Mouse (Mus musculus) ovary, postnatal 36 days (tissue): ENCODE data around the gene Atp8a2.

ENCODE experiments used
- DNase-seq: peaks from one replicate; pipeline ENCODE4 v3.0.0; 2022; ENCODE audit warnings: low spot score, mixed read lengths

The Atp8a2 gene

GRCm38 (mm10) chr14:60152373-60152772, 44.6 kb downstream of the Atp8a2 start:
- DNase-seq, result no peak

- DNase-seq, result no peak
Measured at GRCm38 (mm10) chr14:60148893-60149292, 48.1 kb downstream of the Atp8a2 start.

GRCm38 (mm10) chr14:60143234-60143633, 53.7 kb downstream of the Atp8a2 start:
- DNase-seq, result no peak

- DNase-seq, result no peak
Measured at GRCm38 (mm10) chr14:60138339-60138738, 58.6 kb downstream of the Atp8a2 start.

- no peak for DNase-seq
Measured at GRCm38 (mm10) chr14:60137812-60138211, 59.2 kb downstream of the Atp8a2 start.

- DNase-seq, result no peak
Measured at GRCm38 (mm10) chr14:60135801-60136200, 61.2 kb downstream of the Atp8a2 start.

- no peak for DNase-seq
Measured at GRCm38 (mm10) chr14:60134720-60135119, 62.3 kb downstream of the Atp8a2 start.

- DNase-seq, result no peak
Measured at GRCm38 (mm10) chr14:60131196-60131876, 65.6 kb downstream of the Atp8a2 start.

GRCm38 (mm10) chr14:60129564-60129963, 67.4 kb downstream of the Atp8a2 start:
- no peak for DNase-seq

- no peak for DNase-seq
Measured at GRCm38 (mm10) chr14:60125202-60125601, 71.8 kb downstream of the Atp8a2 start.

GRCm38 (mm10) chr14:60121572-60121971, 75.4 kb downstream of the Atp8a2 start:
- no peak for DNase-seq

- DNase-seq, result no peak
Measured at GRCm38 (mm10) chr14:60117792-60118585, 79.0 kb downstream of the Atp8a2 start.

GRCm38 (mm10) chr14:60086808-60087725, 109.9 kb downstream of the Atp8a2 start:
- peak; percentile 16 for DNase-seq

GRCm38 (mm10) chr14:60086254-60086807, 110.6 kb downstream of the Atp8a2 start:
- DNase-seq, result no peak

- DNase-seq, result no peak
Measured at GRCm38 (mm10) chr14:60082771-60083170, 114.2 kb downstream of the Atp8a2 start.

- no peak for DNase-seq
Measured at GRCm38 (mm10) chr14:60072496-60072895, 124.5 kb downstream of the Atp8a2 start.

- no peak for DNase-seq
Measured at GRCm38 (mm10) chr14:60065186-60065585, 131.8 kb downstream of the Atp8a2 start.

- DNase-seq, result no peak
Measured at GRCm38 (mm10) chr14:60061023-60061422, 136.0 kb downstream of the Atp8a2 start.

GRCm38 (mm10) chr14:60058867-60059266, 138.1 kb downstream of the Atp8a2 start:
- no peak for DNase-seq

GRCm38 (mm10) chr14:60055231-60055630, 141.7 kb downstream of the Atp8a2 start:
- peak; percentile 30 for DNase-seq

- DNase-seq, result no peak
Measured at GRCm38 (mm10) chr14:60030666-60031065, 166.3 kb downstream of the Atp8a2 start.

GRCm38 (mm10) chr14:60027139-60027538, 169.8 kb downstream of the Atp8a2 start:
- no peak for DNase-seq
